Mouse (Mus musculus) heart, embryonic 13.5 days (tissue): ENCODE measurements around the gene Gckr. TPM values are rescaled to one million over a fixed set of nuclear protein-coding genes. Genes with fewer than 3 reads are reported as not detected.

Experiments used
- polyA plus RNA-seq: library from polyadenylated mRNA; unstranded; fragments of >200 nt; fragmentation: Nextera tagmentation; extraction: Ambion mirVana; gene quantifications from 2 replicates; pipeline ENCODE4 v1.2.1, GENCODE M21; 2015

Gckr gene
- polyA plus RNA-seq, 1 experiment from 2014 or later: 0.36 TPM

Other genes starting within 250 kb of the Gckr start
- 119 and 124 TPM in 2 replicates for gene Atraid, start 249.1 kb upstream of the Gckr start, polyA plus RNA-seq
- gene Slc5a6, start 248.5 kb upstream of the Gckr start, polyA plus RNA-seq: 6.9 and 7.2 TPM in 2 replicates
- 17.8 and 20.9 TPM in 2 replicates for gene Cad, start 242.7 kb upstream of the Gckr start, polyA plus RNA-seq
- gene Dnajc5g, start 191.2 kb upstream of the Gckr start, polyA plus RNA-seq: not detected in 2 replicates
- 0.21 and 0.69 TPM in 2 replicates for gene Slc30a3, start 189.2 kb upstream of the Gckr start, polyA plus RNA-seq
- gene Trim54, start 180.7 kb upstream of the Gckr start, polyA plus RNA-seq: 10.7 and 13.9 TPM in 2 replicates
- gene Ucn, start 158.6 kb upstream of the Gckr start, polyA plus RNA-seq: 0.45 TPM in 1 of 2 replicates, not detected in the other
- gene Mpv17, start 143.2 kb upstream of the Gckr start, polyA plus RNA-seq: 68.0 and 89.4 TPM in 2 replicates
- gene Gm29609, start 117.5 kb upstream of the Gckr start, polyA plus RNA-seq: 0.46 and 2.6 TPM in 2 replicates
- gene Gtf3c2, start 117.3 kb upstream of the Gckr start, polyA plus RNA-seq: 45.3 and 47.8 TPM in 2 replicates
- 112 and 116 TPM in 2 replicates for gene Snx17, start 104.2 kb upstream of the Gckr start, polyA plus RNA-seq
- 52.3 and 55.9 TPM in 2 replicates for gene Eif2b4, start 104.0 kb upstream of the Gckr start, polyA plus RNA-seq
- gene Zfp513, start 95.1 kb upstream of the Gckr start, polyA plus RNA-seq: 7.3 and 7.5 TPM in 2 replicates
- 101 and 107 TPM in 2 replicates for gene Ppm1g, start 76.8 kb upstream of the Gckr start, polyA plus RNA-seq
- gene Nrbp1, start 56.6 kb upstream of the Gckr start, polyA plus RNA-seq: 124 and 132 TPM in 2 replicates
- 0.68 TPM in 1 of 2 replicates, not detected in the other for gene Gm9970, start 56.2 kb upstream of the Gckr start, polyA plus RNA-seq
- 6.0 and 7.4 TPM in 2 replicates for gene Krtcap3, start 45.8 kb upstream of the Gckr start, polyA plus RNA-seq
- gene Ift172, start 6.3 kb upstream of the Gckr start, polyA plus RNA-seq: 21.8 and 22.6 TPM in 2 replicates
- 22.4 and 22.6 TPM in 2 replicates for gene Fndc4, start 1.4 kb upstream of the Gckr start, polyA plus RNA-seq
- gene Zfp512, start 155.0 kb downstream of the Gckr start, polyA plus RNA-seq: 30.6 and 38.2 TPM in 2 replicates
- gene 4930548H24Rik, start 188.3 kb downstream of the Gckr start, polyA plus RNA-seq: not detected in 2 replicates
- gene Gpn1, start 197.3 kb downstream of the Gckr start, polyA plus RNA-seq: 46.7 and 50.3 TPM in 2 replicates
- 21.3 and 22.8 TPM in 2 replicates for gene Slc4a1ap, start 229.6 kb downstream of the Gckr start, polyA plus RNA-seq
- gene Supt7l, start 230.4 kb downstream of the Gckr start, polyA plus RNA-seq: 17.9 and 18.0 TPM in 2 replicates